Mouse (Mus musculus) forebrain, embryonic 16.5 days (tissue): ENCODE data around the gene Wdr62. TPM values are rescaled to one million over a fixed set of nuclear protein-coding genes. Genes with fewer than 3 reads are reported as not detected.

Experiments used
- ATAC-seq: fragments of 200-750 bp; cut with Nextera tagmentation; 2 replicates; pipeline ENCODE4 v1.8.0; 2017; ENCODE audit warnings: mild to moderate bottlenecking, moderate library complexity
- H3K27ac ChIP-seq: fragments of 300-500 bp; sonication (generic); 2 replicates; pipeline ENCODE4 v1.5.1; 2014; ENCODE audit warnings: low read length, control low read depth
- H3K27me3 ChIP-seq: fragments of 300-500 bp; sonication (generic); replicated peaks from 2 replicates; pipeline ENCODE4 v1.6.1; 2014; ENCODE audit warnings: low read length; ENCODE audit not compliant: control insufficient read depth, insufficient read depth
- H3K36me3 ChIP-seq: fragments of 300-500 bp; sonication (generic); 2 replicates; pipeline ENCODE4 v1.6.1; 2014; ENCODE audit not compliant: control insufficient read depth, insufficient read depth
- H3K4me1 ChIP-seq: fragments of 300-500 bp; sonication (generic); replicated peaks from 2 replicates; pipeline ENCODE4 v1.6.1; 2014; ENCODE audit warnings: low read length; ENCODE audit not compliant: control insufficient read depth, insufficient read depth
- H3K4me2 ChIP-seq: fragments of 300-500 bp; sonication (generic); 2 replicates; pipeline ENCODE4 v1.6.1; 2014; ENCODE audit warnings: mild to moderate bottlenecking, low read length, control low read depth
- H3K4me3 ChIP-seq: fragments of 300-500 bp; sonication (generic); replicated peaks from 2 replicates; pipeline ENCODE4 v1.5.1; 2014; ENCODE audit warnings: mild to moderate bottlenecking, low read length, control low read depth
- H3K9ac ChIP-seq: fragments of 300-500 bp; sonication (generic); replicated peaks from 2 replicates; pipeline ENCODE4 v1.6.1; 2014; ENCODE audit warnings: low read depth, low read length, control low read depth
- H3K9me3 ChIP-seq: fragments of 300-500 bp; sonication (generic); 2 replicates; pipeline ENCODE4 v1.6.1; 2016; ENCODE audit warnings: low read length; ENCODE audit not compliant: control insufficient read depth
- WGBS: fragments of 180-500 bp; shearing (Covaris S2); extraction: QIAGEN DNeasy Blood & Tissue Kit; methylation state at CpG from one replicate; pipeline ENCODE4 v1.1.7; 2014; 5-methylcytosine and 5-hydroxymethylcytosine counted together
- polyA plus RNA-seq: library from polyadenylated mRNA; unstranded; fragments of >200 nt; fragmentation: Nextera tagmentation; extraction: Ambion mirVana; gene quantifications from 2 replicates; pipeline ENCODE4 v1.2.1, GENCODE M21; 2015

Gene Wdr62
- polyA plus RNA-seq, 1 experiment from 2014 or later, result 8.2 TPM

DNA sequence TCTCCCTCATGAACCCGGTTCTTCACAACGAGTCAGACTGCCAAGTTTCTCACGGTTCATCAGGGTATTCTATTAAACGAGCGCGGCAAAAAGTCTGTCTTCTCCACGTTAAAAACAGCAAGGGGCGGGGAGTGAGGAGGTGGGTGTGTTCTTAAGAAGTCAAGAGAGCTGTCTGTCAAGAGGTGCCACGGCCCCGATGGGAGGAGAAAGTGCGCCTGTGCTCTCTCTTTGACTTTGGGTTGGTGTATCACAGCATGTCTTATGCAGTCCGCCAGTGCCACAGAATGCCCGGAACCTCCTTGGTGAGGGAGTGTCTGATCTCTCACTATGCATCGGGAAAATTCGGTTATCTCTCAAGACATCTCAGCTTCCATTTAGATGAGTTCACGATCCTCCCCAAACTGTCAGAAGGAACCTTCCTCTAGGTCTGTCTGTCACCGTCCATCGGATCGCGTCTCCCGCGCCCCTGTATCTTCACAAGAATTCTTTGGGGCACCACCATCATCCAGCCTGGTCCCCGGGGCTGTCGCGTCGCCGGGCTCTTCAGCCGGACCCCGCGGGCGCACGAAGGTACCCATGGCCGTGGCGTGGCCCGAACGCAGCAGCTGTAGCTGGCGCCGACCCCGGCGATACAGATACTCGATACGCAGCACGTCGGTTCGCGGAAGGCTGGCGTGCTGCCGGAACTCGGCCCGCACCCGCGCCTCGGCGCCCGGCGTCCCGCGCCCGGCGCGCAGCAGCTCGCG is 41.5 kb upstream of the Wdr62 start, which contains the start of gene E130208F15Rik:
Gene E130208F15Rik (plus strand): TSS at position 202 of the 746 bp plus-strand sequence.
- peaks cover 16% of the 10 kb centered on the region for H3K4me1 ChIP-seq
- 0 out of 2 replicates have a peak, but pooled peaks cover 2% of the 10 kb centered on the region for H3K9me3 ChIP-seq
- 1% methylated on average over 60 of the region's 63 CpGs for WGBS
- peak within 1 kb of the TSS; percentile 87 for H3K9ac ChIP-seq
- peak within 1 kb of the TSS; percentile 66 for H3K4me2 ChIP-seq
- H3K27ac ChIP-seq, result peak within 1 kb of the TSS; percentile 86
- H3K4me3 ChIP-seq, result peak within 1 kb of the TSS; percentile 90
- H3K27me3 ChIP-seq, result no peaks in the 10 kb centered on the region
- H3K36me3 ChIP-seq, result no peaks in the 10 kb centered on the region
- ATAC-seq, result peak; percentile 57

- Histone ChIP-seq H3K27me3 (no peaks in the 10 kb centered on the region), H3K4me1 (peaks cover 16% of the 10 kb centered on the region), H3K4me2 (peak overlapping the region; percentile 66), H3K9ac (no peak overlapping the region), H3K4me3 (no peak overlapping the region), H3K9me3 (0 out of 2 replicates have a peak, but pooled peaks cover 2% of the 10 kb centered on the region), H3K27ac (no peak overlapping the region), H3K36me3 (no peaks in the 10 kb centered on the region)
- no peak for ATAC-seq
- WGBS, result 82% methylated on average over 2 of the region's 2 CpGs
These were observed 40.7 kb upstream of the Wdr62 start for GRCm38 (mm10) chr7:30320946-30321345.

DNA sequence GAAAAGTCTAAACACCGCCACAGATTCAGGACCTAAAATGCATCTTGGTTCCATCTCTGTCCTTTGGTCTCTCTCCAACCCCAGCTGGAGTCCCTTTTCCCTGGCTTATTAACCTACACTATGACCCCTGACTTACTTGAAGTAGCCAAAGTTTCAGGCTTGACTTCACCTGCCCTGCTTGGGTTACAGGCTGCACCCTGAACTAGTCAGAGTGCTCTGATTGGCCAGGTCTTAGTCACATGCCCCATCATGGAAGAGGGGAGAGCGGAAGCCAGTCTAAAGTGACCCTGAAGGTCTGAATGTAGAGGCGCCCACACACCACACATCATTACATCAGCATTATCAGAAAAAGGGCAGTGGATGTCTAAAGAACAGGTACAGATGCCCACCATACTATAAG is 37.9 kb upstream of the Wdr62 start:
- H3K36me3 ChIP-seq, result no peaks in the 10 kb centered on the region
- H3K27me3 ChIP-seq, result no peaks in the 10 kb centered on the region
- ATAC-seq, result no peak
- no peaks in the 10 kb centered on the region for H3K9me3 ChIP-seq
- H3K4me2 ChIP-seq, result no peak overlapping the region
- 83% methylated on average over 3 of the region's 3 CpGs for WGBS
- H3K9ac ChIP-seq, result no peak overlapping the region
- H3K4me3 ChIP-seq, result no peak overlapping the region
- H3K4me1 ChIP-seq, result peaks cover 16% of the 10 kb centered on the region
- H3K27ac ChIP-seq, result no peak overlapping the region

DNA sequence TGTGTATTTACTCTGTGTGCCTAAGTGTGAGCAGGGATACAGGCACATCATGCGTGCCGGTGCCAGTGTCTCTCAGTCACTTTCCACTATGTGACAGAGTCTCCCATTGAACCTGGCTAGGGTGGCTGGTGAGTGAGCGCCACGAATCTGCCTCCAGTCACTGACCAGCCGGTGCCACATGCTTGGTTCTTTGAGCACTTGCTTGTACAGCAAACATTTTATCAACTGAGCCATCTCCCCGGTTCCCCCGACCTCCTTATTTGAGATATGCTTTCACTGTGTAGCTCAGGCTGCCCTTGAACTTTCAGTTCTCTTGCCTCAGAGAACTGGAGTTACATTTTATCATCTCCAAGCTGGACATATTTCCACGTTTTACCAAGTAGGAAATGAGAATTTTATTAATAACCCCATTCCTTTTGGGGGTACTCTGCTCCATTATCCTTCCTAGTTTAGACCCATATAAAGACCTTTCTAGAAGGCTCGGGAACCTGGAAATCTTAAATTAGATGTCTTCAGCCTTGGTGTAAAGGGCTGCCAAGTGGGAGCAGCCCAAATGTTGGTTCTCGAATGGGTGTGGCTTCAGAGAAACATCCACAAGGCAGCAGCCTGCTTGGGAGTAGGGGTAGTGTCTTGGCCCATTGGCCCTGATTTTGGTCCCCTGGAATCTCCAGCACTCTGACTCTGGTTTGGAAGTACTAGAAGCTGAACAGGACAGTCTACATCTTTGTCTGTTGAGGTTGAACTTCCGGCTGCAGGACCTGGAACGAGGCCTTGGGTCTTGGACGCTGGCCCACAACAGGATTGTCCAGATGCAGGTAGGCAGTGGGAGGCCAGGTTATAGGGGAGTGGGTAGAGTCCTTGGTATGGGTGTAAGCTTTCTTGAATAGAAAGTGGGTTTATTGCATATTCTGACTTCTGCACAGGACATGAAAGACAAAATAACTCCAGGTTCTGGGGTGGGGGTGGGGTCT is 35.6 kb upstream of the Wdr62 start:
- WGBS, result 78% methylated on average over 13 of the region's 13 CpGs
- no peaks in the 10 kb centered on the region for H3K36me3 ChIP-seq
- H3K4me3 ChIP-seq, result no peak overlapping the region
- no peak for ATAC-seq
- no peaks in the 10 kb centered on the region for H3K9me3 ChIP-seq
- H3K9ac ChIP-seq, result no peak overlapping the region
- peaks cover 4% of the 10 kb centered on the region; the same call in 1 of the 2 replicates for H3K4me1 ChIP-seq
- H3K27me3 ChIP-seq, result no peaks in the 10 kb centered on the region
- no peak overlapping the region for H3K4me2 ChIP-seq
- H3K27ac ChIP-seq, result no peak overlapping the region

- H3K9ac ChIP-seq, result no peak within 1 kb of the TSS
- 4% methylated on average over 9 of the region's 9 CpGs for WGBS
These were observed 34.5 kb upstream of the Wdr62 start, which contains the start of gene Syne4 for GRCm38 (mm10) chr7:30314721-30315155. Gene Syne4, plus strand, starts transcription at chr7:30314807.

GRCm38 (mm10) chr7:30313666-30314320 is 33.6 kb upstream of the Wdr62 start:
- WGBS, result 46% methylated on average over 27 of the region's 27 CpGs
- ATAC-seq, result no peak

More at GRCm38 (mm10) chr7:30314721-30315155, 34.5 kb upstream of the Wdr62 start, which contains the start of gene Syne4:
- H3K36me3 ChIP-seq, result no peaks in the 10 kb centered on the region
- H3K4me1 ChIP-seq, result peaks cover 3% of the 10 kb centered on the region; the same call in 1 of the 2 replicates
- no peak within 1 kb of the TSS for H3K4me3 ChIP-seq
- no peaks in the 10 kb centered on the region for H3K9me3 ChIP-seq
- no peak within 1 kb of the TSS for H3K4me2 ChIP-seq
- ATAC-seq, result no peak
- H3K27me3 ChIP-seq, result no peaks in the 10 kb centered on the region
- no peak within 1 kb of the TSS for H3K27ac ChIP-seq

DNA sequence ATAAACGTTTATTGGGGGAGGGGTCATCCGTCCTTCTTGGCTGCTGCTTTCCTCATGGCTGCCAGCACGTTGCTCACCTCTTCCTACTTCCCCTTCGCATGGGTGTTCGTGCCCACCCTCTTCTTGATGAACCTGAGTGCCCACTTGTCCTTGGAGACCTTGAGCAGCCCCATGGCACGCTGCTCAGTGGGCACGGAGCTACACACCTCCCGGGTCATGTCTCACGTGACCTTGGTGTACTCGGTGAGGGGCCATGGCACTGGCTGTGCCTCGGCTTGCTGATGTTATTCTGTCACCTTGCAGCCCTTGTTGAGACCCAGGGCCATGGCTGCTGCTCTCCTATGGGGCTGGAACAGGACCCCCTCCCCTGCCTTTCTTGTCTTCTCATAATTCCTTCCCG is 29.9 kb upstream of the Wdr62 start:
- H3K27me3 ChIP-seq, result no peaks in the 10 kb centered on the region
- no peak for ATAC-seq

More at GRCm38 (mm10) chr7:30313666-30314320, 33.6 kb upstream of the Wdr62 start:
- H3K4me2 ChIP-seq, result no peak overlapping the region
- no peak overlapping the region for H3K9ac ChIP-seq
- H3K27ac ChIP-seq, result no peak overlapping the region
- no peaks in the 10 kb centered on the region for H3K27me3 ChIP-seq
- no peak overlapping the region for H3K4me3 ChIP-seq
- H3K9me3 ChIP-seq, result no peaks in the 10 kb centered on the region
- H3K4me1 ChIP-seq, result peaks cover 10% of the 10 kb centered on the region
- no peaks in the 10 kb centered on the region for H3K36me3 ChIP-seq

DNA sequence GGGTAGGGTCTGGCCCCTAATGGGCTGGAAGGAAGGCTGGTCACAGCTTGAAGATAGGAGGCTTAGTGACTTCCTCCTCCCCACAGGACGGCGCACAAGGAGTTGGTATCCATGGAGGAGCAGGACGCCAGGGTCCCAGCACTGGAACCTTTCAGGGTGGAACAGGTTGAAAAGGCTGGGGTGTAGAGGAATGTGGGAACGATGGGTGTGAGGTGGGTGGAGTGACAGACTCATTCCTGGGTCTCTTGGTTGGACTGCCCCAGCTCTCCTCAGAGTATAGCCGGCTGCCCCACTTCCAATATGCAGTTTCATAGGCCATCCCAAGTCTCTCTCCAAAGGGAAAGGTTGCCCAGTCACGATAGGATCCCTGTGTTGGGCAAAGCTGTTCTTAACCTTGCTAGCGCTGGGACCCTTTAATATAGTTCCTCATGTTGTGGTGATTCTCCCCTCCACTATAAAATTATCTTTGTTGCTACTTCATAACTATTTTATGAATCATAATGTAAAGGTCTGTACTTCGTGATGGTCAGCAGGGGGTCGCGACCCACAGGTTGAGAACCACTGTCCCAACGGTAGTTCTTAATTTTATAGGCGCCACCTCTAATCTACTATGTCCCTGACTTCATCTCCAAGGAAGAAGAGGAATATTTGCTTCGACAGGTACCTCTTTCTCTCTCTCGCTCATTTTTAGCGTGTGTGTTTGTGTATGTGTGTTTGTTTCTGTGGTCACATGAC is 29.3 kb upstream of the Wdr62 start:
- peaks cover 21% of the 10 kb centered on the region for H3K36me3 ChIP-seq
- peak overlapping the region; percentile 77 for H3K9ac ChIP-seq
- no peaks in the 10 kb centered on the region for H3K9me3 ChIP-seq
- no peak overlapping the region for H3K27ac ChIP-seq
- peak overlapping the region; percentile 92 for H3K4me2 ChIP-seq
- 67% methylated on average over 15 of the region's 15 CpGs for WGBS
- H3K4me1 ChIP-seq, result peaks cover 15% of the 10 kb centered on the region
- no peak for ATAC-seq
- peak overlapping the region; percentile 83 for H3K4me3 ChIP-seq
- H3K27me3 ChIP-seq, result no peaks in the 10 kb centered on the region

More for the DNA sequence above, 29.9 kb upstream of the Wdr62 start:
- Histone ChIP-seq H3K4me2 (no peak overlapping the region), H3K9ac (no peak overlapping the region), H3K9me3 (no peaks in the 10 kb centered on the region), H3K4me1 (peaks cover 15% of the 10 kb centered on the region), H3K4me3 (no peak overlapping the region), H3K36me3 (peaks cover 20% of the 10 kb centered on the region), H3K27ac (no peak overlapping the region)
- 90% methylated on average over 12 of the region's 12 CpGs for WGBS
